Mouse (Mus musculus) heart, adult 9 months (tissue): Measurements from ENCODE around the gene Cdc42se1.

Source experiments
- DNase-seq, 2 experiments: peaks; one replicate each; pipeline ENCODE4 v3.0.0; 2022; ENCODE audit warnings: low spot score in 2 of 2

The Cdc42se1 gene

DNA sequence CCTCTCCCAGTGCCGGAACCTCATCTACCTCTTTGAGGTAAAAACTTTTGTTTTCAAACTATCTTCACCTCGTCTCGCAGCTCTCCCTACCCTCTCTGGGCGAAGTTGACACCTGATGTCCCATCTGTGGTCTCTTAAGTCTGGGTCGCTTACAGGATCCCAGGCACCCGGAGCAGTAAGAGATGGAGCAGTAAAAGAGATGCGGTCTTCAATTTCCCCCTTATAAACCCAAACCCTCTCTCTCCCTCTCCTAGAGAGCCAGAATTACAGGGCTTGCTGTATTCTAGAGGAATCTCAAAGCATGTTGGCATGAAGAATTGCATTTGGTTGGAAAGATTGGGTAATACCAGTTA lies 55.0 kb downstream of the Cdc42se1 start:
- no peak for DNase-seq

GRCm38 (mm10) chr3:95284062-95284461 lies 55.5 kb downstream of the Cdc42se1 start:
- no peak for DNase-seq

GRCm38 (mm10) chr3:95284501-95285281 lies 56.2 kb downstream of the Cdc42se1 start:
- no peak for DNase-seq

DNA sequence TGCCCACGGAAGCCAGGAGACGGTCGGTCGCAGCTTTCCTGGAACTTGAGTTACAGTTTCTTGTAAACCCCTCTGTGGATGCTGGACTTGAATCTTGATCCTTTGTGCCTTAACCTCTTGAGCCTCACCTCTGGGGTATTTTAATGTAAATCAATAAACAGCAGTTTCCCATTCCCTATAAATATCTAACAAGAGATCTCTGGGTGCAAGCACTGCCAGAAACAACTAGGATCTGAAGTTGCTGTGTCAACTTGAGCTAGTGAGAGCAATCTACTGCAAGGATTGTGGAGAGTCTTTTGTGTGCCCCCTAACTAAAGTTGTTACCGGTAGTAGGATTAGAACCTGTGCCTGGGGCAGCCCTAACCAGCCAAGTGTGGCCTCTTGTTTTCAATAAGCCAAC lies 56.9 kb downstream of the Cdc42se1 start:
- DNase-seq: no peak
